Mouse (Mus musculus) cerebellum, postnatal 36 days (tissue): ENCODE results near the gene D930007J09Rik.

Source experiments
- DNase-seq, 2 experiments: peaks; one replicate each; pipeline ENCODE4 v3.0.0; 2021 to 2022; ENCODE audit warnings: mixed read lengths in 2 of 2

D930007J09Rik gene

DNA sequence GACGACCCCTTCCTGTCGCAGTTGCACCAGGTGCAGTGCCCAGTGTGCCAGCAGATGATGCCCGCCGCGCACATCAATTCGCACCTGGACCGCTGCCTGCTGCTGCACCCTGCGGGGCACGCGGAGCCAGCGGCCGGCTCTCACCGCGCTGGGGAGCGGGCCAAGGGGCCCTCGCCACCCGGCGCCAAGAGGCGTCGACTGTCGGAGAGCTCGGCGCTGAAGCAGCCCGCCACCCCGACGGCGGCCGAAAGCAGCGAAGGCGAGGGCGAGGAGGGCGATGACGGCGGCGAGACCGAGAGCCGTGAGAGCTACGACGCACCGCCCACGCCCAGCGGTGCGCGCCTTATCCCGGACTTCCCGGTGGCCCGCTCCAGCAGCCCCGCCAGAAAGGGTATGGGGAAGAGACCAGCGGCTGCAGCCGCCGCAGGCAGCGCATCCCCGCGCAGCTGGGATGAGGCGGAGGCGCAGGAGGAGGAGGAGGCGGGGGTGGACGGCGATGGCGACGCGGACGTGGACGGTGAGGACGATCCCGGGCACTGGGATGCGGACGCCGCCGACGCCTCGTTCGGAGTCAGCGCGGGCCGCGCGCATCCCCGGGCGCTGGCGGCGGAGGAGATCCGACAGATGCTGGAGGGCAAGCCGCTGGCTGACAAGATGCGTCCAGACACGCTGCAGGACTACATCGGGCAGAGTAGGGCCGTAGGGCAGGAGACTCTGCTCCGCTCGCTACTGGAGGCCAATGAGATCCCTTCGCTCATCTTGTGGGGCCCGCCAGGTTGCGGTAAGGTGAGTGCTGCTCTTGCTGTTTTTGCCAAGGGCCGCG is at the start of gene D930007J09Rik:
Gene D930007J09Rik (minus strand): TSS at position 591 of the 823 bp plus-strand sequence.
- DNase-seq = peak; percentile 46 to 48

DNA sequence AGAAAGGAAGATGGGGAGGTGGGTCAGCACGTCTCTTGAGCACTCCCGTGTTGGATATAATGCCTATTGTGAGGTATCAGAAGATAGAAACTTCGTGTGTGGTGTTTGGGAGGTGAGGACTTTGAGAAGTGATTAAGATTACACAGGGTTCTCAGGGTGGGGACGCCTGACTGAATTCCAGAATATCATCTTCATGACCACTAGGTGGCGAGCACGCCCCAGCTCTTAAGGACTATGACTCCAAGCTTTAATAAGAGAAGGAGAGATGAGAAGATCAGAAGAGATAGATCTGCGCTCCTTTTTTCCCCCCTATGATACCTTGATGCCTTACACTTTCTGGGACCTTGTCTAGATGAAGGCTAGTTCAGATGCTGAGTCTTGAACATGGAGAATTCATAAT is 49.3 kb upstream of the D930007J09Rik start:
- DNase-seq = peak; percentile 19 to 32

DNA sequence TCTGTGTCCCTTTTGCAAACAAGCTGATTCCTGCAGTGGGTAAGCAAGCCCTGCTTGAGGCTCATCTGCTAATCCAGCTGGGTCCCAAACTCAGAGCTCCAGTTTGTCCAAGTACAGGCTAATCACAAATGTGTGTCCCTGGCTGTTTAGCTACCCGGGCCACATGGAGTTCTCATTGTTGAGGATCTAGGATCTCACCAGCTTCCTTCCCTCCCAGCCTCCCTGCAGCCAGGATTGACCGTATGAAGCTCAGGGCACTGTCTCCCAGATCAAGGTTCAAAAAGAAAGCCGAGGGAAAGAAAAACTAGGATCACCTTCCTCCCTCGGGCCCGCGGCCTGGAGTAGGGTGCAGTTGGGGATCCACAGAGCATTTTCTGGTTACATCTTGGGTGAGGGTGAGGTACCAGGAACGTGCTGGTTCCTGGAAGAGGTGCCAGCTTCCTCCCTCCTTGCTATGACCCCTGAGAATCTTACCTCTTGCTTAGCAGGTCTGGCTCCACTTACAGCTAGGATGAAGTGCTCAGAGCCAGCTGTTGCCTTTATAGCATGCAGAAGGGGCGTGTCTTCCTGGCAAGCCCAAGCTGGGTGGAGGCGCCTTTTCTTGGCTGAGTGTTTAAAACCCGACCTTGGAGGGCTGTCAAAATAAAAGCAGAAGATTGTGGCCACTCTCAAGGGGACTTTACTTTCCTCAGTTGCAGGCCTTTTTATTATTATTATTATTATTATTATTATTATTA is 48.2 kb upstream of the D930007J09Rik start, which contains the start of gene Serpinb1a:
Gene Serpinb1a (minus strand): TSS at position 518 of the 737 bp plus-strand sequence.
- DNase-seq = no peak

DNA sequence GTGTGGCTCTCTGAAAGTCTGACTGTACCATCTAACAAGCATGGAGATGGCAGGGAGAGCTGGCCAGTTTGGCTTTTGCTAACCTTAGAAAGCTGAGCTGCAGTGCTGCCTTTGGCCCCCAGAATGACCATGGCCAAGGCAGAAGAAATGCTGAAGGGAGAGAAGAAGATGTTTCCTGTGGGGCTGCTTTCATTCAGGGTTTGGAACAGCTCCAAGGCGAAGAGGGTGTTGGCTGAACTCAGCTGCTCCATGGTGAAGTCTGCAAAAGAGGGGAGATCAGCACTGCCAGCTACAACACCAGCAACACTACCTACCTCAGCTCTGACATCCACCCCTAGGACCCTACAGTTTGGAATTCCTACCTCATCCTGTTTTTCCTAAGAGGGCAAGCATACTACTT is 47.5 kb upstream of the D930007J09Rik start:
- no peak for DNase-seq

- no peak for DNase-seq
Measured at GRCm38 (mm10) chr13:32849531-32850123, 47.0 kb upstream of the D930007J09Rik start.

GRCm38 (mm10) chr13:32849092-32849491 is 46.4 kb upstream of the D930007J09Rik start:
- no peak for DNase-seq

DNA sequence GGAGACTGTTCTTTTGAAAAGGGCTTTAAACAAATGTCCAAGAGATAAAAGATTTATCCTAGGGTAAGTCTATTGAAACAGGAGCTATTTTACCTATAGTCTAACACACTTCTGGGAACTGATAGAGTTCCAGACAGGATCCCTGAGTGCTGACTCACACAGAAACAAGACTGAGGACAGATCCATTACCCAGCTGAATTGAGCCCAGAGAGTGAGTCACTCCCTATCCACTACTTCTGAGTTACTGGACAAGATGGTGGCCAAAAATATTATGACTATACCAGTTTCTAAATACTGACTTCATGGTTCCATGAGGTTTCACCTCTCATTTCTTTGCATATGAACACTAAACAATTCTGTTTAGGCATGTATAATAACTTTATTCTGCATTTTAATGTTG is 43.6 kb upstream of the D930007J09Rik start:
- DNase-seq = no peak

GRCm38 (mm10) chr13:32841349-32841748 is 38.7 kb upstream of the D930007J09Rik start:
- no peak for DNase-seq

DNA sequence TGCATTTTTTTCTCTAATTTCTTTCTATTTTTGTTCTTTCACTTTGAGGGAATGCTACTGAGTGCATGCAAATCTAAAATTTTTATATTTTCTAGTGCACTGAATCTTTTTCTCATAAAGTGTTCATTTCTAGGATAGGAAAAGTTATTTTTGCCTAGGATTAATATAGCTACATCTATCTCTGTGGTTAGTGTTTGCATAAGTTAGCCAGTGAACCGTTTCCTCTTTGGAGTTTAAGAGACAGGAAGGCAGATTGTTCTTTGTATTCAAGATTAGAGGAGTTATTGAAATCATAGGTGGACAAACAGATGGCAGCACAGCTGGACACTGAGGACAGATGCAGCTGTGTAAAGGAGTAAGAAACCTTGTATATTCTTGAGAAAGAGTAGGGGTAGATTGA is 36.7 kb upstream of the D930007J09Rik start:
- DNase-seq = no peak

GRCm38 (mm10) chr13:32834513-32834912 is 31.9 kb upstream of the D930007J09Rik start:
- no peak for DNase-seq

GRCm38 (mm10) chr13:32833237-32833636 is 30.6 kb upstream of the D930007J09Rik start:
- no peak for DNase-seq

GRCm38 (mm10) chr13:32832776-32833175 is 30.1 kb upstream of the D930007J09Rik start:
- no peak for DNase-seq

DNA sequence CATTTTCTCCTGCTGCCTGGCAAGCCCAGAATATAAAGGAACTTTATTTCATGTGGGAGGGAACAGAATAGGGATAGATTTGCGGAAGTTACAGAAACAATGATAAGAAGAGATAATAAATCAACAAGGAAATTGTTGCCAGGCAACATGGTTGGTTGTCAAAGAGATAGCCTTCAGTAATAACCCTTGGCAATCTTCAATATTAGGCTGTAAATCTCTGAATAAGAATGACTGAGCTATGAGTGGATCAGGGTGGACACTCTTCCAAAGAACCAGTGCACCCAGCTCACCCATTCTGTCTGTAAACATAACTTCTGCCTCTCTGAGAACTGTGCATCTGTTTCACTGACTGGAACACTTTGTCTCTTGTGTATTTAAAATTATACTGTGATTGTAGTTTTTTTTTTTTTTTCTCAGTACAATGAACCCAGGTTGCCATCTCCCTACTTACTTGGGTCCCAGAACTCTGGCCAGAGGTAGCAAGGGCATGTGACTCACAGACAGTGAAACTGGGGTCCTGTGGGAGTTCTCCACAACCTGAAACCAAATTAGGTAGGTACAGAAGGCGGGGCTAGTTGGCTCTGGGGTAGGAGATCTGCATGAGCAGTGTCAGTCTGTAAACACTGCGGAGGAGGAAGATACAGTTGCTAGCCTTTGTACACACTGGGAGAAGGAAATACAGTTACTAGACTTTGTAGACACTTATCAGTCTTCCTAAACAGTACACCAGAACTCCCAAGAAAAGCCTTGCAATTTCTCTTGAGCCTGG is 29.0 kb upstream of the D930007J09Rik start:
- DNase-seq = no peak

DNA sequence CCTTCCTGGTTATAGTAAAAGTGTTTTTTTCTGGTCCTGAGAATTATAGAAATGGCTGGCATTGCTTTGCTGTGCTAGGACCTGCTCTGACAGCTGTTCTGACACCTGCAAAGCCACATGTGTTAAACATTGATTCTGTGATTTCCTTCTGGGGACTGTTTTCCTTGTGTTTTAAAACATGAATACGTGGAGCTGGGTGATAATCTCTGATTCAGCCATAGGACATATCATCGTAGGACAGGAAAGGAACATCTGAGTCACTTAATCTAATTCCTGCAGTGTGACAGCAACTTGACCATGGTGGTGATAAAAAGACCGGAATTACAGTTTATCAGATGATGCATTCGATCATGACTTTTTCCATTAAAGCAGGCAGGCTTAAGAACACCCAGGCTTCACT is 26.2 kb upstream of the D930007J09Rik start:
- no peak for DNase-seq

GRCm38 (mm10) chr13:32827951-32828350 is 25.3 kb upstream of the D930007J09Rik start:
- DNase-seq = peak; percentile 53

- no peak for DNase-seq
Measured at GRCm38 (mm10) chr13:32827111-32827822, 24.6 kb upstream of the D930007J09Rik start.

DNA sequence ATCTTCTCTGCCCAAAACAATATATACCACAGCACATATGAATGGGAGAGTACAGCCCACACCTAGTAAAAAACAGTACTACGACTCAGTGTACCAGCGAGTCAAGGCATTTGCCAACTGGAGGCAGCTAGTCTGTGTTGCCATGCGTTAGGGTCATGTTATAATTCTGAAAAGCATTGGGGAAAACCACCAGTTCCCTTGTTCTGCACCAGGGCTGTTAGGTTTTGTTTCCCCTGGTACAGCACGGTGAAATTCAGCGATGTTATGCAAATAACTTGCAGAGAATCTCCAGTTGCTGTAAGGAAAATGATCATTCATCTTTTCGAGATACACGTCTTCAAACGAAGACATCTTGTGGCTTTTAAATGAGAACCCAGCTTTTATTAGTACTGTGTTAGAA is 22.9 kb upstream of the D930007J09Rik start:
- no peak for DNase-seq

DNA sequence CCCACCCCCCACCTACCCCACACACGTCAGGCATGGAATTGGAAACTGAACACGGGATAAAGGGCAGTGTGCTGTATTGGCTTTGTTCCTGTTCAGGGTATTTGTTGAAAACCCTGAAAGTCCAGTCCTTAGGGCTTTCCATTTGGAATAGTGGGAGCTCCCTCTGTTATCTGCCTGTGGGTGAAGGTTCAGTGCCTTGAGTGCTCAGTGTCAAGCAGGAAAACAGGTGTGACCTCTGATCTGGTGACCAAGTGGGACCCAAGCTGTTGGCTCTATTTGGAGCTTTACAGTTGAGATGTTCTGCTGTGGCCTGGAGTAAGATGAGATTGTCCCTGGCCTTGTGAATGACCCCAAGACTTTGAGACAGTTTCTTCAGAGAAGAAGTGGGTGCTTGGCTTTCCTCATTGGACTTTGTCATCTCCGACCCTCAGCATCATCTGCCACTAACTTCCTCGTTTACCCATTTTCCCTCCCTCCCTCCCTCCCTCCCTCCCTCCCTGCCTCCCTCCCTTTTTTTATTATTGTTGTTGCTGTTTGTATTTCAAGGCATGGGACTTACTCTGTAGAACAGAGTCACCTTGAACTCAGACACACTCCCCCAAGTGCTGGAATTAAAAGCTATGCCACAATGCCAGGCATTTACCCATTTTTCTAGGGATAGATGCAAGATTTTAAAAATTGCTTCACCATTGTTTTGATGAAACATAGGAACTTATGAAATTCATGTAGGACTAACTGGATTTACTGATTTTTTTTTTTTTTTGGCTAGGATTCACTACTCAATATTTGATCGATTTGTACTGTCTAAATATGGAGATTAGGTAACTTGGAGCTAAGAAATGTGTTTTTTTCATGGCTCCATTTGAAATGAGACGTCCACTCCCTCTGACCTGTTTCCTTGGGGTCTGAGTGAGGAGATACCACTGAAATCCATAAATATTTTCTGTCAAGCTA is 22.0 kb upstream of the D930007J09Rik start:
- DNase-seq = no peak

DNA sequence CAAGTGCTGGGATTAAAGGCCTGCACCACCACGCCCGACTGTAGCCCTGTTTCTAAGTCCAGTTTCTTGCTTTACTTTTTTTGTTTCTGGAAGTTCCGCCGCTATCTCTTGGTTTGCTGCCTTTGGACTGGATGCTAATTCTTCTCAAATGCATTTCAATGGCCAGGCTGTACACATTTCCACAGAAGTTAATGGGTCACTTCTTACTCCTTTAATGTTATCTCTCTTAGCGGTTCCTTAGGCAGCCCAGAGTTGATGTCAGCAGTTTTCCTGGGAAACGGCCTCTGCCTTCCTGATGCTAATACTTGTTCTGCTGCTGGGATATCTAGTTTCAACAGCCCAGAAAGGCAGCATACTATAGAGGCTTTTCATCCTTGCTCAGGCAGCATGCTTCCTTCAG is 20.5 kb upstream of the D930007J09Rik start:
- no peak for DNase-seq

DNA sequence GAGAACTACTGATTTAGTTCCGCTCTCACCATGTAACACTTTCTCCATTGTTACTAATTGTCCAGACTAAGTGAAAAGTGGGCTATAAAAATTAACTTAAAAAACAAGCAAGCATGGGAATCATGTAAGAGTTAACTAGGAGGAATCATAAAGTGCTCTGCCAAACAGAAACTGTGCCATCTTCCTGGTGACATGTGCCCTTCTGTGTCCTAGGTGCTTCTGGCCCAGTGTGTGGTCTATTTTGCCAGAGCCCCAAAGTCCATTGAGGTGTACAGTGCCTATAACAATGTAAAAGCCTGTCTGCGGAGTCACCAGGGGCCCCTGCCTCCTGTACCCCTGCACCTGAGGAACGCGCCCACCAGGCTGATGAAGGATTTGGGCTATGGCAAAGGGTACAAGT is 19.0 kb upstream of the D930007J09Rik start:
- DNase-seq = no peak

DNA sequence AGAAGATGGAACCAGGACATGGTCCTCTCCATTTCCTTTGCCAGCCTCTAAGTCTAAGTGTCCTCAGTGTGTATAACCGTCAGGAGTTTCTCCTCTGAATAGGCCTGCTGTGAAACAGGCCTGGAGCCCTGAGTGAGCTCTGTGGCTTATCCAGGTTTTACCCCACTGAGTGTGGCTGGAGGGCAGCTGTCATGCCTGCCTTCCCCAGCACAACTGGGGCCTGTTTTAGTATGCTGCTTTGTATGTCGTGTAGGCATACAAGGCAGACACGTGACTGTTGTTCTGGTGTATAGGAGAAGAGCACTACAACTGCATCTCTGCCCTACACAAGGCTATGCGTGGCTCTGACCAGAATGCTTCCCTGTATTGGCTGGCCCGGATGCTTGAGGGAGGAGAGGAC is 17.3 kb upstream of the D930007J09Rik start:
- DNase-seq = no peak
